Mouse (Mus musculus) CD8-positive naive resting alpha-beta T cell, adult 2 months (primary cell): Measurements from ENCODE around the gene Gm10912.
"Not testable (repeated sequence)": the region's sequence is repeated elsewhere in the genome, so short reads cannot be mapped to it uniquely, and the experiment has no call there.

ENCODE experiments used
- DNase-seq, 2 experiments: peaks; one replicate each; pipeline ENCODE4 v3.0.0; 2022; ENCODE audit warnings: low read depth in 2 of 2, low spot score in 2 of 2

Gm10912 gene

GRCm38 (mm10) chr2:104065526-104065925 is at the start of gene Gm10912:
TSS of gene Gm10912 (plus strand) at chr2:104065826.
- not testable (repeated sequence) for DNase-seq

- no peak for DNase-seq
Measured at GRCm38 (mm10) chr2:104023096-104023495, 42.5 kb upstream of the Gm10912 start.

- no peak for DNase-seq
Measured at GRCm38 (mm10) chr2:104024656-104025055, 41.0 kb upstream of the Gm10912 start.

GRCm38 (mm10) chr2:104027458-104028138 is 38.0 kb upstream of the Gm10912 start, which contains the start of gene Fbxo3:
TSS of gene Fbxo3 (plus strand) at chr2:104027721.
- peak; percentile 76 to 83 for DNase-seq

- DNase-seq, result peak in 1 of 2 experiments; percentile 6
Measured at GRCm38 (mm10) chr2:104028139-104028723, 37.4 kb upstream of the Gm10912 start, which contains the start of gene 4931422A03Rik. TSS of gene 4931422A03Rik (minus strand) at chr2:104028361.

GRCm38 (mm10) chr2:104029074-104029473 is 36.6 kb upstream of the Gm10912 start:
- DNase-seq, result no peak

- no peak for DNase-seq
Measured at GRCm38 (mm10) chr2:104030381-104030780, 35.2 kb upstream of the Gm10912 start.

GRCm38 (mm10) chr2:104032056-104032455 is 33.6 kb upstream of the Gm10912 start:
- DNase-seq, result no peak

GRCm38 (mm10) chr2:104034832-104035472 is 30.7 kb upstream of the Gm10912 start:
- peak; percentile 4 to 11 for DNase-seq

- DNase-seq, result no peak
Measured at GRCm38 (mm10) chr2:104035595-104035994, 30.0 kb upstream of the Gm10912 start.

GRCm38 (mm10) chr2:104036316-104036715 is 29.3 kb upstream of the Gm10912 start:
- DNase-seq, result no peak

GRCm38 (mm10) chr2:104038236-104038635 is 27.4 kb upstream of the Gm10912 start:
- DNase-seq, result no peak

- no peak for DNase-seq
Measured at GRCm38 (mm10) chr2:104041632-104042031, 24.0 kb upstream of the Gm10912 start.

GRCm38 (mm10) chr2:104042766-104043165 is 22.9 kb upstream of the Gm10912 start:
- no peak for DNase-seq

- no peak for DNase-seq
Measured at GRCm38 (mm10) chr2:104043624-104044478, 21.8 kb upstream of the Gm10912 start.

GRCm38 (mm10) chr2:104044479-104045080 is 21.0 kb upstream of the Gm10912 start:
- DNase-seq, result no peak

- DNase-seq, result no peak
Measured at GRCm38 (mm10) chr2:104058381-104058780, 7.2 kb upstream of the Gm10912 start.

GRCm38 (mm10) chr2:104058954-104059353 is 6.7 kb upstream of the Gm10912 start:
- no peak for DNase-seq

GRCm38 (mm10) chr2:104059786-104060185 is 5.8 kb upstream of the Gm10912 start:
- DNase-seq, result no peak

- DNase-seq, result no peak
Measured at GRCm38 (mm10) chr2:104060996-104061395, 4.6 kb upstream of the Gm10912 start.

GRCm38 (mm10) chr2:104062665-104063064 is 3.0 kb upstream of the Gm10912 start:
- DNase-seq, result no peak
